In the genomic region with DNA sequence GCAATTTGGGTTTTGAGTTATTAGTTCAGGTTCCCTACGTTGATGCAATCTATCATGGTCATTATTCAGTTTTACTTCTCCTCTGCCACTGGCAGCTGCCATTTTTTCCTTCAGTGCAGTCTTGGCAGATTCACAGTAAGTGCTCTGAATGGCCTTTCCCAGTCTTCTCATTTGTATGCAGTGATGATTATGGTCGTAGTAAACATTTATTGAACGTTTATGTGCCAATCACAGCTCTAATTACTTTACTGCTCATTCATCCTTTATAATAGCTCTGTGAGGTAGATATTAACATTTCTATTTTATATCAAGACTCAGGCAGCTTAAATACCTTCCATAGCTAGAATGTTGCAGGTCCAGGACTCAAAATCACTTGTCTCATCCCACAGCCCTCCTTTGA, we compare ENCODE assay signal across 22 mouse cellular contexts.
DNase-seq lines count a peak whose midpoint lies in the region; ATAC-seq and TF ChIP-seq lines count a peak whose summit lies in the region.
"Had no signal": no experiment of that assay in that cellular context is flagged by ENCODE, and none has a peak within 500 bp of the region (broad histone marks: within the 10 kb centered on the region; RNA-seq: fewer than 3 reads in every experiment).

No protein-coding gene starts in this region.

- no peak overlapping the region for H3K4me3 ChIP-seq in forebrain, embryonic 15.5 days
- H3K4me3 ChIP-seq in forebrain, postnatal 0 days (ENCODE audit: low read depth, low read length), result no peak overlapping the region
- no peak overlapping the region for H3K4me3 ChIP-seq in neural tube, embryonic 12.5 days
- no peak overlapping the region for H3K4me3 ChIP-seq in neural tube, embryonic 14.5 days (ENCODE audit: low read depth, low read length)
- H3K4me3 ChIP-seq: embryonic facial prominence, embryonic 10.5 days; embryonic facial prominence, embryonic 13.5 days; erythroblast, embryonic 14.5 days; gastrocnemius, adult 2 months; hindbrain, embryonic 12.5 days; hindbrain, embryonic 15.5 days had no signal

- H3K9me3 ChIP-seq in forebrain, embryonic 15.5 days, result no peaks in the 10 kb centered on the region
- no peaks in the 10 kb centered on the region for H3K9me3 ChIP-seq in forebrain, postnatal 0 days (ENCODE audit: low read length)
- no peaks in the 10 kb centered on the region for H3K9me3 ChIP-seq in neural tube, embryonic 12.5 days
- H3K9me3 ChIP-seq in neural tube, embryonic 14.5 days (ENCODE audit: control insufficient read depth, low read length), result no peaks in the 10 kb centered on the region
- H3K9me3 ChIP-seq: embryonic facial prominence, embryonic 10.5 days; embryonic facial prominence, embryonic 13.5 days; hindbrain, embryonic 12.5 days; hindbrain, embryonic 15.5 days had no signal

- DNase-seq in forebrain, postnatal 0 days, result no peak
- no peak for DNase-seq in neural tube, embryonic 10.5 days (ENCODE audit: extremely low spot score, low spot score)
- no peak for DNase-seq in thymus, adult 18-20 months
- DNase-seq: adrenal gland, adult 2 months; adrenal gland, postnatal 14 days; cerebellum, adult 11-12 months; cerebellum, adult 8-10 months; cerebellum, postnatal 36 days; embryo, embryonic 11 days; gastrocnemius, adult 2 months; gastrocnemius, postnatal 14 days; heart, adult 11 months had no signal

- peaks cover 10% of the 10 kb centered on the region; the same call in 1 of the 2 replicates for H3K4me1 ChIP-seq in forebrain, embryonic 15.5 days
- no peaks in the 10 kb centered on the region for H3K4me1 ChIP-seq in forebrain, postnatal 0 days (ENCODE audit: insufficient read depth)
- no peaks in the 10 kb centered on the region for H3K4me1 ChIP-seq in neural tube, embryonic 12.5 days
- H3K4me1 ChIP-seq in neural tube, embryonic 14.5 days (ENCODE audit: control insufficient read depth, insufficient read depth, low read length), result no peaks in the 10 kb centered on the region
- H3K4me1 ChIP-seq: embryonic facial prominence, embryonic 10.5 days; embryonic facial prominence, embryonic 13.5 days; hindbrain, embryonic 12.5 days; hindbrain, embryonic 15.5 days had no signal

- H3K9ac ChIP-seq in forebrain, embryonic 15.5 days (replicated peaks), result no peak overlapping the region
- H3K9ac ChIP-seq in forebrain, postnatal 0 days, result no peak overlapping the region
- H3K9ac ChIP-seq in neural tube, embryonic 12.5 days, result no peak overlapping the region
- H3K9ac ChIP-seq in neural tube, embryonic 14.5 days (replicated peaks; ENCODE audit: low read depth, low read length), result no peak overlapping the region
- H3K9ac ChIP-seq: embryonic facial prominence, embryonic 13.5 days; hindbrain, embryonic 12.5 days; hindbrain, embryonic 15.5 days had no signal

- no peak overlapping the region for H3K4me2 ChIP-seq in forebrain, embryonic 15.5 days (replicated peaks)
- H3K4me2 ChIP-seq in forebrain, postnatal 0 days (ENCODE audit: low read depth), result no peak overlapping the region
- no peak overlapping the region for H3K4me2 ChIP-seq in neural tube, embryonic 12.5 days (replicated peaks)
- no peak overlapping the region for H3K4me2 ChIP-seq in neural tube, embryonic 14.5 days (ENCODE audit: low read depth, low read length)
- H3K4me2 ChIP-seq: embryonic facial prominence, embryonic 13.5 days; heart, embryonic 11.5 days; hindbrain, embryonic 12.5 days; hindbrain, embryonic 15.5 days had no signal

- H3K36me3 ChIP-seq in forebrain, embryonic 15.5 days, result no peaks in the 10 kb centered on the region
- H3K36me3 ChIP-seq in forebrain, postnatal 0 days (ENCODE audit: insufficient read depth), result no peaks in the 10 kb centered on the region
- no peaks in the 10 kb centered on the region for H3K36me3 ChIP-seq in neural tube, embryonic 12.5 days
- H3K36me3 ChIP-seq in neural tube, embryonic 14.5 days (ENCODE audit: control insufficient read depth, insufficient read depth, low read length), result no peaks in the 10 kb centered on the region
- H3K36me3 ChIP-seq: embryonic facial prominence, embryonic 10.5 days; embryonic facial prominence, embryonic 13.5 days; hindbrain, embryonic 12.5 days; hindbrain, embryonic 15.5 days had no signal

- TF ChIP-seq CTCF in forebrain, postnatal 0 days (IDR thresholded peaks at IDR 0.05; ENCODE audit: low read depth), result no peak

- no peaks in the 10 kb centered on the region for H3K27me3 ChIP-seq in forebrain, embryonic 15.5 days
- no peaks in the 10 kb centered on the region for H3K27me3 ChIP-seq in forebrain, postnatal 0 days (ENCODE audit: insufficient read depth, low read length)
- H3K27me3 ChIP-seq in neural tube, embryonic 12.5 days (replicated peaks), result no peaks in the 10 kb centered on the region
- H3K27me3 ChIP-seq in neural tube, embryonic 14.5 days (ENCODE audit: control insufficient read depth, insufficient read depth, low read length), result no peaks in the 10 kb centered on the region
- H3K27me3 ChIP-seq: embryonic facial prominence, embryonic 13.5 days; hindbrain, embryonic 12.5 days; hindbrain, embryonic 15.5 days had no signal

- 18% methylated on average over 3 of the region's 3 CpGs for WGBS in forebrain, embryonic 15.5 days
- 25% methylated on average over 3 of the region's 3 CpGs for WGBS in forebrain, postnatal 0 days
- WGBS in neural tube, embryonic 12.5 days, result 51% methylated on average over 3 of the region's 3 CpGs
- WGBS in neural tube, embryonic 14.5 days, result 22% methylated on average over 3 of the region's 3 CpGs

- peak; percentile 78 for ATAC-seq in forebrain, embryonic 15.5 days (replicated peaks)
- no peak for ATAC-seq in forebrain, postnatal 0 days
- ATAC-seq in neural tube, embryonic 12.5 days (ENCODE audit: low FRiP score, low read depth), result peak; percentile 17; the same call in 1 of the 2 replicates
- peak; percentile 66; the same call in 1 of the 2 replicates for ATAC-seq in neural tube, embryonic 14.5 days (ENCODE audit: low read depth)
- ATAC-seq: CD4-positive, CD25-positive, alpha-beta regulatory T cell, adult 4 months had no signal

- 0 out of 2 replicates have a peak overlapping the region, but pooled peaks have one; percentile 11 for H3K27ac ChIP-seq in forebrain, embryonic 15.5 days (replicated peaks)
- no peak overlapping the region for H3K27ac ChIP-seq in forebrain, postnatal 0 days (ENCODE audit: low read depth, low read length)
- no peak overlapping the region for H3K27ac ChIP-seq in neural tube, embryonic 12.5 days
- H3K27ac ChIP-seq in neural tube, embryonic 14.5 days (ENCODE audit: low read depth, low read length), result no peak overlapping the region
- H3K27ac ChIP-seq: embryonic facial prominence, embryonic 10.5 days; embryonic facial prominence, embryonic 13.5 days; gastrocnemius, adult 2 months; hindbrain, embryonic 12.5 days; hindbrain, embryonic 15.5 days had no signal
